Mouse (Mus musculus): Measurements from ENCODE around the gene Gm21731. TPM values are rescaled to one million over a fixed set of nuclear protein-coding genes. Genes with fewer than 3 reads are reported as not detected.
"Not testable (repeated sequence)": the region's sequence is repeated elsewhere in the genome, so short reads cannot be mapped to it uniquely, and the experiment has no call there.

Gene Gm21731
- total RNA-seq (2021), result not detected
- long read RNA-seq, experiment 1, result 0 reads
- long read RNA-seq, experiment 2, result 0 reads

- DNase-seq (ENCODE audit: extremely low spot score in 1 of 2, low spot score in 2 of 2); H3K4me3 ChIP-seq; intact Hi-C loops (cut with DNase I); H3K27ac ChIP-seq: not testable (repeated sequence)
These were observed at the start of gene Gm21731 for GRCm38 (mm10) chr13:120238811-120239210. Gene Gm21731 (plus strand): TSS chr13:120239111.

- intact Hi-C loops (cut with DNase I); H3K4me3 ChIP-seq; H3K27ac ChIP-seq; DNase-seq (ENCODE audit: extremely low spot score in 1 of 2, low spot score in 2 of 2): not testable (repeated sequence)
These were observed 42.6 kb upstream of the Gm21731 start for GRCm38 (mm10) chr13:120196189-120196821.

- DNase-seq (ENCODE audit: extremely low spot score in 1 of 2, low spot score in 2 of 2); intact Hi-C loops (cut with DNase I); H3K4me3 ChIP-seq; H3K27ac ChIP-seq: not testable (repeated sequence)
These were observed 23.1 kb upstream of the Gm21731 start, which contains the start of gene Gm21762 for GRCm38 (mm10) chr13:120215847-120216246. Gene Gm21762 (minus strand): TSS chr13:120215947.

- H3K27ac ChIP-seq; DNase-seq (ENCODE audit: extremely low spot score in 1 of 2, low spot score in 2 of 2); intact Hi-C loops (cut with DNase I); H3K4me3 ChIP-seq: not testable (repeated sequence)
These were observed 18.0 kb upstream of the Gm21731 start for GRCm38 (mm10) chr13:120220922-120221321.

GRCm38 (mm10) chr13:120223012-120223659 lies 15.8 kb upstream of the Gm21731 start:
- DNase-seq (ENCODE audit: extremely low spot score in 1 of 2, low spot score in 2 of 2); intact Hi-C loops (cut with DNase I); H3K27ac ChIP-seq; H3K4me3 ChIP-seq: not testable (repeated sequence)

- intact Hi-C loops (cut with DNase I); H3K4me3 ChIP-seq; DNase-seq (ENCODE audit: extremely low spot score in 1 of 2, low spot score in 2 of 2); H3K27ac ChIP-seq: not testable (repeated sequence)
These were observed 7.1 kb upstream of the Gm21731 start for GRCm38 (mm10) chr13:120231798-120232197.

- intact Hi-C loops (cut with DNase I); H3K4me3 ChIP-seq; DNase-seq (ENCODE audit: extremely low spot score in 1 of 2, low spot score in 2 of 2): not testable (repeated sequence)
These were observed 6.4 kb upstream of the Gm21731 start for GRCm38 (mm10) chr13:120232447-120233049.

GRCm38 (mm10) chr13:120251208-120251924 lies 12.5 kb downstream of the Gm21731 start:
- H3K27ac ChIP-seq; intact Hi-C loops (cut with DNase I); H3K4me3 ChIP-seq; DNase-seq (ENCODE audit: extremely low spot score in 1 of 2, low spot score in 2 of 2): not testable (repeated sequence)

More at GRCm38 (mm10) chr13:120232447-120233049, 6.4 kb upstream of the Gm21731 start:
- not testable (repeated sequence) for H3K27ac ChIP-seq

GRCm38 (mm10) chr13:120258817-120259658 lies 20.1 kb downstream of the Gm21731 start:
- DNase-seq (ENCODE audit: extremely low spot score in 1 of 2, low spot score in 2 of 2); H3K4me3 ChIP-seq; intact Hi-C loops (cut with DNase I); H3K27ac ChIP-seq: not testable (repeated sequence)

GRCm38 (mm10) chr13:120259718-120260117 lies 20.8 kb downstream of the Gm21731 start:
- H3K4me3 ChIP-seq; intact Hi-C loops (cut with DNase I); DNase-seq (ENCODE audit: extremely low spot score in 1 of 2, low spot score in 2 of 2); H3K27ac ChIP-seq: not testable (repeated sequence)

- intact Hi-C loops (cut with DNase I); H3K4me3 ChIP-seq; H3K27ac ChIP-seq; DNase-seq (ENCODE audit: extremely low spot score in 1 of 2, low spot score in 2 of 2): not testable (repeated sequence)
These were observed 24.0 kb downstream of the Gm21731 start, which contains the start of gene AF067061 for GRCm38 (mm10) chr13:120262870-120263269. Gene AF067061 (plus strand): TSS chr13:120263114.

GRCm38 (mm10) chr13:120277837-120278236 lies 38.9 kb downstream of the Gm21731 start:
- intact Hi-C loops (cut with DNase I); DNase-seq (ENCODE audit: extremely low spot score in 1 of 2, low spot score in 2 of 2); H3K4me3 ChIP-seq; H3K27ac ChIP-seq: not testable (repeated sequence)
